In the genomic region with DNA sequence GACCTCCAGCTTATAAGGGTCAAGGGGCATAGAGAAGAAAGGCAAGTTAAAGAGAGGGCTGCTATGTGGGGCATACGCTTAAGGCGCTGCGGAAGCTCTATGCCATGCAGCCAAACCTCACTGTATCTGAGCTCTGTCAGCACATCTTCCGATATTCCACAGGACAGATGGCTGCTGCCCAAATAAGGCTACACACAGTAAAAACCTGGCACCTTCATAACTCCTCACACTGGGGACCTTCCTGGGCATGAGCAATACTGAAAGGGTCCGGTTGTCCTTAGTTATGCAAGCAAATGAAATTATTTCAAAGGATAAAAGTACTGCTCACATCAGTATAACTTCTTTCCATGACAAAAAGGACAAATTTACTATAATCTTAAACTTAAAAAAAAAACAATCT, we compare ENCODE assay signal across 10 mouse cellular contexts.
"Had no signal": no experiment of that assay in that cellular context is flagged by ENCODE, and none has a peak within 500 bp of the region (broad histone marks: within the 10 kb centered on the region; RNA-seq: fewer than 3 reads in every experiment).

No protein-coding gene starts in this region.

- ATAC-seq: liver, postnatal 0 days had no signal

- DNase-seq: kidney, postnatal 25 days; layer of hippocampus, adult 9-11 months; liver; liver, embryonic 13.5 days; liver, postnatal 0 days; lung, postnatal 14 days; retina, postnatal 1 day; right cerebral cortex, postnatal 25 days; thymus, adult 18-20 months; thymus, postnatal 14 days had no signal
